Mouse (Mus musculus) C2C12 (cell line): Measurements from ENCODE around the gene 1700029I15Rik.
"Not testable (repeated sequence)": the region's sequence is repeated elsewhere in the genome, so short reads cannot be mapped to it uniquely, and the experiment has no call there.

ENCODE experiments used
- CTCF ChIP-seq: IDR thresholded peaks from one replicate; pipeline ENCODE4 v1.5.1; 2011; ENCODE audit not compliant: control insufficient read depth, insufficient read depth, insufficient read length
- FOSL1 ChIP-seq: IDR thresholded peaks from one replicate; pipeline ENCODE4 v1.8.0; 2011; ENCODE audit warnings: mild to moderate bottlenecking, low read length; ENCODE audit not compliant: poor library complexity, insufficient read depth, severe bottlenecking
- MYOD1 ChIP-seq: IDR thresholded peaks from one replicate; pipeline ENCODE4 v1.6.1; 2011; ENCODE audit warnings: low read depth; ENCODE audit not compliant: control insufficient read depth, insufficient read length
- USF1 ChIP-seq: IDR thresholded peaks from one replicate; pipeline ENCODE4 v1.6.1; 2011; ENCODE audit warnings: low read depth, mild to moderate bottlenecking, control low read depth, moderate library complexity

DNA sequence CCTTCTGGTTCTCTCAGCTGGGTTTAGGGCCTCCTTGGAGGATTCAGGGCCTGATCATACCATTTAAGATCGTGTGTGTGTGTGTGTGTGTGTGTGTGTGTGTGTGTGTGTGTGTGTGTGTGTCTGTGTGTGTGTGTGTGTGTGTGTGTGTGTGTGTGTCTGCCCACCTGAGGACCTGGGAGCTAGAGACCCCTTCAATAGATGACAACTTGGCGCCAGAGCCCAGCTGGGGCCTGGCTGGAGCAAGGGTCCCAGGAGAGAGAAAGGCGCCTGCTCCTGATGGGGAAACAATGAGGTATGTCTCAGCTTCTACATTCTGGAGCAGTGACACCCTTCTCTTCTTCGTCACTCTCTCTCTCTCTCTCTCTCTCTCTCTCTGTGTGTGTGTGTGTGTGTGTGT is 17.5 kb downstream of the 1700029I15Rik start:
- TF ChIP-seq CTCF, MYOD1, FOSL1, USF1: not testable (repeated sequence)
